Mouse (Mus musculus): ENCODE data around the gene Arid3a. TPM values are rescaled to one million over a fixed set of nuclear protein-coding genes. Genes with fewer than 3 reads are reported as not detected.

Arid3a gene
- total RNA-seq, 1 experiment = 16.3 TPM

DNA sequence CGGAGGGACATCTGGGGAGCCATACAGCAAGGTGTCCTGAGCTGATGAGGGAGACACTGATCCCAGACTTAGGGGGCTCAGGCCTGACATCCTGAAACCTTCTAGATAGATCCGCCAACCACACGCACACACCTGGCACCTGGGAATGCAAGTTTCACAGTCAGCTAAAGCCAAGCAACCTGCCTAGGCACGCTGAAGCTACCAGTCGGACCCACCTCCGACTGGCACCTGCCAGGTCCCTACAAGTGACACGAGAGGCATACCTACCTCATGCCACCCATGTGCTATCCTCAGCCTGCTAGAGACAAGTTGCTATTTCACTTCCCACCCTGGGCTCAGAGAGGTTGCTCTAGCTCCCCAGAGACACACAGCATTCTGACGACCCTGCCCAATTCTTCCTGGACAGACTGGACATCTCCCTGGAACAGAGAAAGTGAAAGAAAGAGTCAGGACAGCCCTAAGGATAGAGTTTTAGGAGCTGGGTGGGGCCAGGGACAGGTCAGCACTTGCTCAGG is 62.5 kb downstream of the Arid3a start:
- Histone ChIP-seq H3K9me3 (ENCODE audit: control insufficient read depth, insufficient read depth, low read depth, low read length) (no peaks in the 10 kb centered on the region), H3K4me1 (ENCODE audit: control insufficient read depth in 2 of 2, insufficient read depth in 2 of 2, low read length in 2 of 2, poor library complexity in 1 of 2) (peaks cover 6 to 16% of the 10 kb centered on the region in 2 experiments), H3K27ac (ENCODE audit: insufficient read depth, low read depth, low read length, poor library complexity, severe bottlenecking) (no peak overlapping the region), H3K9ac (ENCODE audit: insufficient read depth, low read depth, low read length, poor library complexity, severe bottlenecking) (peak overlapping the region; percentile 81; the same call in 1 of the 2 replicates), H3K36me3 (ENCODE audit: control insufficient read depth, insufficient read depth, low read length, poor library complexity, severe bottlenecking) (peaks cover 11% of the 10 kb centered on the region; the same call in 1 of the 2 replicates), H3K4me3 (ENCODE audit: insufficient read depth in 1 of 2, low read depth in 1 of 2, low read length in 2 of 2, poor library complexity in 1 of 2, severe bottlenecking in 1 of 2) (peak overlapping the region; percentile 75 to 86; a peak in 3 of 4 replicates)
- TF ChIP-seq MAFK (IDR thresholded peaks at IDR 0.05; ENCODE audit: insufficient read depth, low read depth, low read length) = no peak
- no peak for TF ChIP-seq HCFC1 (IDR thresholded peaks at IDR 0.05; ENCODE audit: borderline replicate concordance, insufficient read depth, low read length)
- no peak for TF ChIP-seq ZNF384 (IDR thresholded peaks at IDR 0.05; ENCODE audit: low read depth, low read length)
- TF ChIP-seq ZC3H11A (IDR thresholded peaks at IDR 0.05; ENCODE audit: borderline replicate concordance, low read depth, low read length) = no peak
- TF ChIP-seq CHD2 (IDR thresholded peaks at IDR 0.05; ENCODE audit: low read depth, low read length) = no peak
- in situ Hi-C loops (cut with MboI; ENCODE audit: low sequenced_read_pairs in 2 of 2, unreplicated experiment in 2 of 2) = loop anchor here in 1 of 2 experiments (25.0 kb wide), 1 partner anchor 123 kb away; the partner anchor contains the start of genes Sbno2 and Stk11
- no peak for DNase-seq (ENCODE audit: low read depth, low spot score)

DNA sequence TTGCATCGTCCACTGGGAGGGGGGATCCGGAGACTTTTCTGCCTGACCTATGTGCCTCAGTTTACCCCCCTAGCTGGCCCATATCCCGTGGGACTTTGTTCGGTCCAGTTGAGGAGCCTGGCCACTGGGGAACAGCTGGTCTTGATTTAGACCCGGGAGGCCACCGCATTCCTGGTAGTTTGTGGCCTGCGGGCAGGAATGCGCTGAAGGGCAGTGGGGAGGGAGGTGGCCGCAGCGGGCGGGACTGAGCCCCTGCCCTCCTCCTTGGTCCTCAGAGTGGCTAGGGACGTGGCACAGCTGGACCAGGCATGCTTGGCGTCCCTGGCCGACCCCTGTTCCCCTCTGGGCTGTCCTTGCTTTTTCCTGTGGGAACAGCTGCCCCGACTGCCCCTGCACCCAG is 63.0 kb downstream of the Arid3a start:
- no peak overlapping the region; the same call in 1 of the 2 replicates for H3K9ac ChIP-seq (ENCODE audit: insufficient read depth, low read depth, low read length, poor library complexity, severe bottlenecking)
- no peak overlapping the region for H3K27ac ChIP-seq (ENCODE audit: insufficient read depth, low read depth, low read length, poor library complexity, severe bottlenecking)
- peaks cover 6 to 16% of the 10 kb centered on the region in 2 experiments for H3K4me1 ChIP-seq (ENCODE audit: control insufficient read depth in 2 of 2, insufficient read depth in 2 of 2, low read length in 2 of 2, poor library complexity in 1 of 2)
- no peak for DNase-seq (ENCODE audit: low read depth, low spot score)
- in situ Hi-C loops (cut with MboI; ENCODE audit: low sequenced_read_pairs in 2 of 2, unreplicated experiment in 2 of 2) = loop anchor here in 1 of 2 experiments (25.0 kb wide), 1 partner anchor 122 kb away; the partner anchor contains the start of genes Sbno2 and Stk11
- H3K36me3 ChIP-seq (ENCODE audit: control insufficient read depth, insufficient read depth, low read length, poor library complexity, severe bottlenecking) = peaks cover 14% of the 10 kb centered on the region; the same call in 1 of the 2 replicates
- no peak for TF ChIP-seq ZC3H11A (IDR thresholded peaks at IDR 0.05; ENCODE audit: borderline replicate concordance, low read depth, low read length)
- no peak for TF ChIP-seq CHD2 (IDR thresholded peaks at IDR 0.05; ENCODE audit: low read depth, low read length)
- no peak for TF ChIP-seq HCFC1 (IDR thresholded peaks at IDR 0.05; ENCODE audit: borderline replicate concordance, insufficient read depth, low read length)
- no peak for TF ChIP-seq MAFK (IDR thresholded peaks at IDR 0.05; ENCODE audit: insufficient read depth, low read depth, low read length)
- TF ChIP-seq ZNF384 (IDR thresholded peaks at IDR 0.05; ENCODE audit: low read depth, low read length) = no peak
- H3K4me3 ChIP-seq (ENCODE audit: insufficient read depth in 1 of 2, low read depth in 1 of 2, low read length in 2 of 2, poor library complexity in 1 of 2, severe bottlenecking in 1 of 2) = no peak overlapping the region
- H3K9me3 ChIP-seq (ENCODE audit: control insufficient read depth, insufficient read depth, low read depth, low read length) = no peaks in the 10 kb centered on the region

DNA sequence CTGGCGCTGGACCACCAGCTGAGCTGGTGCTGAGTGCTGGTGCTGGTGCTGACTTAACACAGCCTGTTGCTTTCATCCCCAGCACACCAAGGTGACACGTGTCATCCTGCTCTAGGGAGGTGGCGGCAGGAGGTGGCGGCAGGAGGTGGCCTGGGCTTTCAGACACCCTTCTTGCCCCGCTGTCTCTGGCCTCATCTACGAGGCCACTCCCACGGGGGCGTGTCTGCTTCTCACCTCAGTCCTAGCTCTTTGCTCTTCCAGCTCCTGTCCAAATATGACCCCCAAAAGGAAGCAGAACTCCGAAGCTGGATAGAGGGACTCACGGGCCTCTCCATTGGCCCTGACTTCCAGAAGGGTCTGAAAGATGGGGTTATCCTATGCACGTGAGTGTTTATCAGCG is 64.3 kb downstream of the Arid3a start:
- no peak for TF ChIP-seq CHD2 (IDR thresholded peaks at IDR 0.05; ENCODE audit: low read depth, low read length)
- TF ChIP-seq ZNF384 (IDR thresholded peaks at IDR 0.05; ENCODE audit: low read depth, low read length) = no peak
- TF ChIP-seq HCFC1 (IDR thresholded peaks at IDR 0.05; ENCODE audit: borderline replicate concordance, insufficient read depth, low read length) = no peak
- TF ChIP-seq MAFK (IDR thresholded peaks at IDR 0.05; ENCODE audit: insufficient read depth, low read depth, low read length) = no peak
- no peak for TF ChIP-seq ZC3H11A (IDR thresholded peaks at IDR 0.05; ENCODE audit: borderline replicate concordance, low read depth, low read length)
- Histone ChIP-seq H3K4me1 (ENCODE audit: control insufficient read depth in 2 of 2, insufficient read depth in 2 of 2, low read length in 2 of 2, poor library complexity in 1 of 2) (peaks cover 6 to 16% of the 10 kb centered on the region in 2 experiments), H3K36me3 (ENCODE audit: control insufficient read depth, insufficient read depth, low read length, poor library complexity, severe bottlenecking) (peaks cover 14% of the 10 kb centered on the region; the same call in 1 of the 2 replicates), H3K9me3 (ENCODE audit: control insufficient read depth, insufficient read depth, low read depth, low read length) (no peaks in the 10 kb centered on the region), H3K27ac (ENCODE audit: insufficient read depth, low read depth, low read length, poor library complexity, severe bottlenecking) (no peak overlapping the region), H3K9ac (ENCODE audit: insufficient read depth, low read depth, low read length, poor library complexity, severe bottlenecking) (no peak overlapping the region), H3K4me3 (ENCODE audit: insufficient read depth in 1 of 2, low read depth in 1 of 2, low read length in 2 of 2, poor library complexity in 1 of 2, severe bottlenecking in 1 of 2) (no peak overlapping the region)
- DNase-seq (ENCODE audit: low read depth, low spot score) = no peak
- in situ Hi-C loops (cut with MboI; ENCODE audit: low sequenced_read_pairs in 2 of 2, unreplicated experiment in 2 of 2) = loop anchor here in 1 of 2 experiments (25.0 kb wide), 1 partner anchor 121 kb away; the partner anchor contains the start of genes Sbno2 and Stk11

DNA sequence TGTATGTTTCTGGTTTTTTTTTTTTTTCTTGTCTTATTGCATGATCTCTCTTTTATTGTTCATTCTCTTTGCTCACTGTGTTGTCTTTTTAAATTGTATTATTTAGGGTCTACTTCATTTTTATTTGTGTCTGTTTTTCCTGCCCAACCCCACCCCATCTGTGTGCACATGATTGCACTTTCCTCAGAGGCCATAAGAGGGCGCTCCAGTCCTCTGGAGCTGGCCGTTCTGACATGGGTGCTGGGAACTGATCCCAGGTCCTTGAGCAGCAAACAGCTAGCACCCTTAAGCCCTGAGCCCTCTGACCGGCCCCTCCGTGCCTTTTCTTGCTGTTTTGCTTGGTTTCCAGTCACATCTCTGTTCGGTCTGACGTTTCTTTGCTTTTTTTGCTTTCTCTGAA is 64.7 kb downstream of the Arid3a start:
- H3K4me3 ChIP-seq (ENCODE audit: insufficient read depth in 1 of 2, low read depth in 1 of 2, low read length in 2 of 2, poor library complexity in 1 of 2, severe bottlenecking in 1 of 2) = no peak overlapping the region
- in situ Hi-C loops (cut with MboI; ENCODE audit: low sequenced_read_pairs in 2 of 2, unreplicated experiment in 2 of 2) = loop anchor here in 1 of 2 experiments (25.0 kb wide), 1 partner anchor 121 kb away; the partner anchor contains the start of genes Sbno2 and Stk11
- peaks cover 14% of the 10 kb centered on the region; the same call in 1 of the 2 replicates for H3K36me3 ChIP-seq (ENCODE audit: control insufficient read depth, insufficient read depth, low read length, poor library complexity, severe bottlenecking)
- DNase-seq (ENCODE audit: low read depth, low spot score) = no peak
- no peak overlapping the region for H3K9ac ChIP-seq (ENCODE audit: insufficient read depth, low read depth, low read length, poor library complexity, severe bottlenecking)
- TF ChIP-seq ZNF384 (IDR thresholded peaks at IDR 0.05; ENCODE audit: low read depth, low read length) = 0 out of 2 replicates have a peak, but pooled peaks have one; percentile 14
- 0 out of 2 replicates have a peak, but pooled peaks have one; percentile 14 for TF ChIP-seq ZC3H11A (IDR thresholded peaks at IDR 0.05; ENCODE audit: borderline replicate concordance, low read depth, low read length)
- TF ChIP-seq MAFK (IDR thresholded peaks at IDR 0.05; ENCODE audit: insufficient read depth, low read depth, low read length) = no peak
- no peak for TF ChIP-seq HCFC1 (IDR thresholded peaks at IDR 0.05; ENCODE audit: borderline replicate concordance, insufficient read depth, low read length)
- no peak for TF ChIP-seq CHD2 (IDR thresholded peaks at IDR 0.05; ENCODE audit: low read depth, low read length)
- peaks cover 6 to 14% of the 10 kb centered on the region in 2 experiments for H3K4me1 ChIP-seq (ENCODE audit: control insufficient read depth in 2 of 2, insufficient read depth in 2 of 2, low read length in 2 of 2, poor library complexity in 1 of 2)
- H3K9me3 ChIP-seq (ENCODE audit: control insufficient read depth, insufficient read depth, low read depth, low read length) = no peaks in the 10 kb centered on the region
- no peak overlapping the region for H3K27ac ChIP-seq (ENCODE audit: insufficient read depth, low read depth, low read length, poor library complexity, severe bottlenecking)
